Comparison of ENCODE assay signal across 26 mouse cellular contexts in genomic region chr11:62945514-62945913, GRCm38 (mm10). TPM values are rescaled to one million over a fixed set of nuclear protein-coding genes. Genes with fewer than 3 reads are reported as not detected.
DNase-seq lines count a peak whose midpoint lies in the region; ATAC-seq and TF ChIP-seq lines count a peak whose summit lies in the region.
"Had no signal": no experiment of that assay in that cellular context is flagged by ENCODE, and none has a peak within 500 bp of the region (broad histone marks: within the 10 kb centered on the region; RNA-seq: fewer than 3 reads in every experiment).

No protein-coding gene starts in this region.

- WGBS in kidney, embryonic 14.5 days: 65% methylated on average over 4 of the region's 4 CpGs
- 67% methylated on average over 4 of the region's 4 CpGs for WGBS in lung, embryonic 14.5 days

- no peak for TF ChIP-seq CTCF in lung, embryonic 14.5 days (IDR thresholded peaks at IDR 0.05; ENCODE audit: low read depth)
- TF ChIP-seq CTCF in brain, embryonic 14.5 days (IDR thresholded peaks at IDR 0.05; ENCODE audit: borderline replicate concordance, extremely low read depth, insufficient read depth, insufficient read length): no peak

- TF ChIP-seq POLR2A in brain, embryonic 14.5 days (IDR thresholded peaks at IDR 0.05; ENCODE audit: borderline replicate concordance, extremely low read depth, insufficient read depth, insufficient read length, poor library complexity, severe bottlenecking): no peak

- H3K4me1 ChIP-seq in kidney, embryonic 14.5 days (ENCODE audit: control insufficient read depth, insufficient read depth, low read length): no peaks in the 10 kb centered on the region
- no peaks in the 10 kb centered on the region for H3K4me1 ChIP-seq in lung, embryonic 14.5 days (ENCODE audit: insufficient read depth)
- H3K4me1 ChIP-seq: embryonic facial prominence, embryonic 12.5 days; hindbrain, embryonic 15.5 days had no signal

- no peak overlapping the region for H3K27ac ChIP-seq in kidney, embryonic 14.5 days (ENCODE audit: low read depth, low read length)
- no peak overlapping the region for H3K27ac ChIP-seq in lung, embryonic 14.5 days (ENCODE audit: low read depth)
- H3K27ac ChIP-seq: embryonic facial prominence, embryonic 12.5 days; hindbrain, embryonic 15.5 days; limb, embryonic 12.5 days had no signal

- no peak overlapping the region for H3K4me3 ChIP-seq in kidney, embryonic 14.5 days (ENCODE audit: low read length)
- H3K4me3 ChIP-seq in lung, embryonic 14.5 days (ENCODE audit: low read depth, low read length): no peak overlapping the region
- H3K4me3 ChIP-seq: embryonic facial prominence, embryonic 12.5 days; hindbrain, embryonic 15.5 days; limb, embryonic 12.5 days had no signal

- no peak for ATAC-seq in kidney, embryonic 14.5 days (ENCODE audit: low FRiP score, low TSS enrichment)
- no peak for ATAC-seq in lung, embryonic 14.5 days (ENCODE audit: insufficient read depth)
- ATAC-seq: liver, postnatal 0 days had no signal

- no peak overlapping the region for H3K4me2 ChIP-seq in kidney, embryonic 14.5 days (replicated peaks; ENCODE audit: low read depth, low read length)
- no peak overlapping the region for H3K4me2 ChIP-seq in lung, embryonic 14.5 days
- H3K4me2 ChIP-seq: embryonic facial prominence, embryonic 12.5 days; heart, embryonic 11.5 days; hindbrain, embryonic 15.5 days; limb, embryonic 12.5 days; liver, embryonic 11.5 days; midbrain, embryonic 11.5 days had no signal

- peak; percentile 41 for DNase-seq in kidney, adult 11 months
- peak; percentile 22 for DNase-seq in lung, embryonic 14.5 days
- DNase-seq in lung, postnatal 25 days (ENCODE audit: low spot score): no peak
- DNase-seq in brain, embryonic 14.5 days (ENCODE audit: low read depth): peak; percentile 26
- peak; percentile 38 to 44 for DNase-seq in kidney, postnatal 36 days
- no peak for DNase-seq in gastrocnemius, postnatal 25 days
- DNase-seq: adrenal gland, adult 2 months; cerebellum, adult 11-12 months; cerebellum, postnatal 25 days; liver, postnatal 0 days had no signal

- H3K27me3 ChIP-seq in kidney, embryonic 14.5 days (ENCODE audit: control insufficient read depth, insufficient read depth, low read length): no peaks in the 10 kb centered on the region
- H3K27me3 ChIP-seq in lung, embryonic 14.5 days (ENCODE audit: insufficient read depth, low read length): no peaks in the 10 kb centered on the region
- H3K27me3 ChIP-seq: CH12.LX; embryonic facial prominence, embryonic 12.5 days; hindbrain, embryonic 15.5 days; limb, embryonic 12.5 days had no signal

- no peaks in the 10 kb centered on the region for H3K36me3 ChIP-seq in kidney, embryonic 14.5 days (ENCODE audit: control insufficient read depth, insufficient read depth, low read length)
- no peaks in the 10 kb centered on the region for H3K36me3 ChIP-seq in lung, embryonic 14.5 days (ENCODE audit: insufficient read depth)
- H3K36me3 ChIP-seq: embryonic facial prominence, embryonic 12.5 days; G1E; hindbrain, embryonic 15.5 days; limb, embryonic 12.5 days had no signal

- H3K9ac ChIP-seq in kidney, embryonic 14.5 days (ENCODE audit: low read depth, low read length): no peak overlapping the region
- no peak overlapping the region for H3K9ac ChIP-seq in lung, embryonic 14.5 days
- H3K9ac ChIP-seq: embryonic facial prominence, embryonic 12.5 days; hindbrain, embryonic 15.5 days; limb, embryonic 12.5 days; liver, postnatal 0 days had no signal

- H3K9me3 ChIP-seq in kidney, embryonic 14.5 days (ENCODE audit: control insufficient read depth, low read length): no peaks in the 10 kb centered on the region
- H3K9me3 ChIP-seq in lung, embryonic 14.5 days (ENCODE audit: low read depth, low read length): no peaks in the 10 kb centered on the region
- H3K9me3 ChIP-seq: embryonic facial prominence, embryonic 12.5 days; G1E; hindbrain, embryonic 15.5 days; limb, embryonic 12.5 days had no signal

RNA-seq across cellular contexts. Expression of gene Cdrt4, which starts 5.5 kb away (rescaled TPM):
- polyA plus RNA-seq in kidney, embryonic 14.5 days (2014; fragmentation: Nextera tagmentation; extraction: Ambion mirVana): 0.29 TPM in 1 of 2 replicates, not detected in the other
- polyA plus RNA-seq in lung, embryonic 14.5 days (2014; fragmentation: Nextera tagmentation; extraction: Ambion mirVana): 0.83 TPM in 1 of 2 replicates, not detected in the other
- polyA plus RNA-seq in brain, embryonic 14.5 days (2012; rRNA removed): 0.10 and 0.12 TPM in 2 replicates
- total RNA-seq in gastrocnemius, postnatal 25 days (2021): under 1 TPM in 1 of 2 experiments, not detected in 1; 0.54 TPM
- total RNA-seq: adrenal gland, adult 2 months; CH12.LX; gastrocnemius, adult 18-20 months; hematopoietic stem cell, adult 5-6 weeks; left cerebral cortex, postnatal 14 days; megakaryocyte progenitor cell, adult 5-6 weeks; neutrophil, adult 5-6 weeks had no signal
- polyA plus RNA-seq: forebrain, embryonic 11.5 days; G1E; heart, embryonic 11.5 days; hindbrain, embryonic 15.5 days; limb, embryonic 12.5 days; liver, embryonic 11.5 days; liver, postnatal 0 days; midbrain, embryonic 11.5 days; small intestine, adult 2 months had no signal

Comparison
In these comparisons a context has a peak if more than half of its experiments do, and no peak if none do; other contexts are left out.
1. DNase-seq: peak in kidney, adult 11 months (single experiment), lung, embryonic 14.5 days (single experiment), brain, embryonic 14.5 days (single experiment) and kidney, postnatal 36 days (2 of 2); none in lung, postnatal 25 days (single experiment) and gastrocnemius, postnatal 25 days (single experiment).